Mouse (Mus musculus): ENCODE data around the gene Vinac1. TPM values are rescaled to one million over a fixed set of nuclear protein-coding genes. Genes with fewer than 3 reads are reported as not detected.
A peak's percentile ranks its signal among the peaks of the same experiment; 100 is the strongest.

The Vinac1 gene
- polyA plus RNA-seq, 1 experiment, result 0.03 TPM

GRCm38 (mm10) chr2:129057920-129058361, 10.0 kb upstream of the Vinac1 start:
- Histone ChIP-seq H3K36me3 (ENCODE audit: control insufficient read depth, insufficient read depth, low read length) (no peaks in the 10 kb centered on the region), H3K4me1 (ENCODE audit: control insufficient read depth, insufficient read depth, low read length) (no peaks in the 10 kb centered on the region), H3K27me3 (replicated peaks; ENCODE audit: control insufficient read depth, insufficient read depth, low read length) (no peaks in the 10 kb centered on the region), H3K4me3 (ENCODE audit: insufficient read depth, low read depth, low read length) (no peak overlapping the region), H3K27ac (ENCODE audit: insufficient read depth, low read depth, low read length) (no peak overlapping the region)
- no peak for DNase-seq
- TF ChIP-seq POLR2A (IDR thresholded peaks at IDR 0.05; ENCODE audit: low read depth, low read length) (no peak), CTCF (conservative IDR thresholded peaks at IDR 0.05; ENCODE audit: insufficient read depth, insufficient read length, low read depth, low read length) (no peak)
- WGBS, result 85% methylated on average over 6 of the region's 6 CpGs

GRCm38 (mm10) chr2:129057256-129057655, 9.3 kb upstream of the Vinac1 start:
- Histone ChIP-seq H3K4me1 (ENCODE audit: control insufficient read depth, insufficient read depth, low read length) (no peaks in the 10 kb centered on the region), H3K27me3 (replicated peaks; ENCODE audit: control insufficient read depth, insufficient read depth, low read length) (no peaks in the 10 kb centered on the region), H3K36me3 (ENCODE audit: control insufficient read depth, insufficient read depth, low read length) (no peaks in the 10 kb centered on the region), H3K4me3 (ENCODE audit: insufficient read depth, low read depth, low read length) (no peak overlapping the region), H3K27ac (ENCODE audit: insufficient read depth, low read depth, low read length) (no peak overlapping the region)
- DNase-seq, result no peak
- WGBS, result 94% methylated on average over 8 of the region's 8 CpGs
- TF ChIP-seq CTCF (conservative IDR thresholded peaks at IDR 0.05; ENCODE audit: insufficient read depth, insufficient read length, low read depth, low read length) (no peak), POLR2A (IDR thresholded peaks at IDR 0.05; ENCODE audit: low read depth, low read length) (no peak)

- TF ChIP-seq CTCF (conservative IDR thresholded peaks at IDR 0.05; ENCODE audit: insufficient read depth, insufficient read length, low read depth, low read length) (peak; percentile 56), POLR2A (IDR thresholded peaks at IDR 0.05; ENCODE audit: low read depth, low read length) (no peak)
- Histone ChIP-seq H3K27me3 (replicated peaks; ENCODE audit: control insufficient read depth, insufficient read depth, low read length) (no peaks in the 10 kb centered on the region), H3K36me3 (ENCODE audit: control insufficient read depth, insufficient read depth, low read length) (no peaks in the 10 kb centered on the region), H3K4me1 (ENCODE audit: control insufficient read depth, insufficient read depth, low read length) (no peaks in the 10 kb centered on the region), H3K4me3 (ENCODE audit: insufficient read depth, low read depth, low read length) (no peak overlapping the region), H3K27ac (ENCODE audit: insufficient read depth, low read depth, low read length) (no peak overlapping the region)
- 68% methylated on average over 9 of the region's 9 CpGs for WGBS
- peak; percentile 26 for DNase-seq
Observed at GRCm38 (mm10) chr2:129056597-129056996, 8.6 kb upstream of the Vinac1 start.

GRCm38 (mm10) chr2:129055741-129056140, 7.8 kb upstream of the Vinac1 start:
- H3K27me3 ChIP-seq (replicated peaks; ENCODE audit: control insufficient read depth, insufficient read depth, low read length), result no peaks in the 10 kb centered on the region
- H3K27ac ChIP-seq (ENCODE audit: insufficient read depth, low read depth, low read length), result no peak overlapping the region
- H3K36me3 ChIP-seq (ENCODE audit: control insufficient read depth, insufficient read depth, low read length), result no peaks in the 10 kb centered on the region
- no peak for TF ChIP-seq POLR2A (IDR thresholded peaks at IDR 0.05; ENCODE audit: low read depth, low read length)
- no peak for TF ChIP-seq CTCF (conservative IDR thresholded peaks at IDR 0.05; ENCODE audit: insufficient read depth, insufficient read length, low read depth, low read length)
- H3K4me3 ChIP-seq (ENCODE audit: insufficient read depth, low read depth, low read length), result no peak overlapping the region
- DNase-seq, result no peak
- H3K4me1 ChIP-seq (ENCODE audit: control insufficient read depth, insufficient read depth, low read length), result no peaks in the 10 kb centered on the region
- 79% methylated on average over 6 of the region's 6 CpGs for WGBS

- H3K4me1 ChIP-seq (ENCODE audit: control insufficient read depth, insufficient read depth, low read length), result no peaks in the 10 kb centered on the region
- WGBS, result 34% methylated on average over 4 of the region's 4 CpGs
Observed at GRCm38 (mm10) chr2:129052451-129052983, 4.5 kb upstream of the Vinac1 start.

DNA sequence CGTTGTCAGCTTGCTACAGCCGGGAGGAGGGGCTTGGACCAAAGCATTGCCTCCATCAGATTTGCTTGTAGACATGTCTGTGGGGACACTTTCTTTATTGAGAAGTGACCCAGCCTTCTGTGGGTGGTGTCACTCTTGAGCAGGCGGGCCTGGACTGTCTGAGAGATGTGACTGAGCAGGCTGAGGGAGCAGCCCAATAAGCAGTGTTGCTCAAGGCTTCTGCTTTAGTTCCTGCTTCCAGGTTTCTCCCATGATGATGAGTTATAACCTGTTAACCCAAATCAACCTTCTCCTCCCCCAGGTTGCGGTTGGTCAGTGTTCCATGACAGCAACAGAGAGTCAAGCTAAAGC, 1.2 kb downstream of the Vinac1 start:
- peaks cover 3% of the 10 kb centered on the region; the same call in 1 of the 2 replicates for H3K4me1 ChIP-seq (ENCODE audit: control insufficient read depth, insufficient read depth, low read length)
- TF ChIP-seq CTCF (conservative IDR thresholded peaks at IDR 0.05; ENCODE audit: insufficient read depth, insufficient read length, low read depth, low read length) (no peak), POLR2A (IDR thresholded peaks at IDR 0.05; ENCODE audit: low read depth, low read length) (no peak)
- WGBS, result 55% methylated on average over 4 of the region's 4 CpGs
- no peak for DNase-seq
- no peaks in the 10 kb centered on the region for H3K27me3 ChIP-seq (replicated peaks; ENCODE audit: control insufficient read depth, insufficient read depth, low read length)
- H3K36me3 ChIP-seq (ENCODE audit: control insufficient read depth, insufficient read depth, low read length), result no peaks in the 10 kb centered on the region
- H3K27ac ChIP-seq (ENCODE audit: insufficient read depth, low read depth, low read length), result no peak overlapping the region
- H3K4me3 ChIP-seq (ENCODE audit: insufficient read depth, low read depth, low read length), result no peak overlapping the region

More at GRCm38 (mm10) chr2:129052451-129052983, 4.5 kb upstream of the Vinac1 start:
- no peak overlapping the region for H3K4me3 ChIP-seq (ENCODE audit: insufficient read depth, low read depth, low read length)
- no peak for TF ChIP-seq CTCF (conservative IDR thresholded peaks at IDR 0.05; ENCODE audit: insufficient read depth, insufficient read length, low read depth, low read length)
- H3K27ac ChIP-seq (ENCODE audit: insufficient read depth, low read depth, low read length), result no peak overlapping the region
- H3K27me3 ChIP-seq (replicated peaks; ENCODE audit: control insufficient read depth, insufficient read depth, low read length), result no peaks in the 10 kb centered on the region
- H3K36me3 ChIP-seq (ENCODE audit: control insufficient read depth, insufficient read depth, low read length), result no peaks in the 10 kb centered on the region
- DNase-seq, result no peak

GRCm38 (mm10) chr2:129046172-129046845, 1.7 kb downstream of the Vinac1 start:
- H3K36me3 ChIP-seq (ENCODE audit: control insufficient read depth, insufficient read depth, low read length), result no peaks in the 10 kb centered on the region
- TF ChIP-seq CTCF (conservative IDR thresholded peaks at IDR 0.05; ENCODE audit: insufficient read depth, insufficient read length, low read depth, low read length), result no peak
- TF ChIP-seq POLR2A (IDR thresholded peaks at IDR 0.05; ENCODE audit: low read depth, low read length), result no peak
- 40% methylated on average over 6 of the region's 6 CpGs for WGBS
- H3K27me3 ChIP-seq (replicated peaks; ENCODE audit: control insufficient read depth, insufficient read depth, low read length), result no peaks in the 10 kb centered on the region
- no peak overlapping the region for H3K27ac ChIP-seq (ENCODE audit: insufficient read depth, low read depth, low read length)
- no peak overlapping the region for H3K4me3 ChIP-seq (ENCODE audit: insufficient read depth, low read depth, low read length)
- H3K4me1 ChIP-seq (ENCODE audit: control insufficient read depth, insufficient read depth, low read length), result peaks cover 3% of the 10 kb centered on the region; the same call in 1 of the 2 replicates
- peak; percentile 16 for DNase-seq

All from kidney, adult 2 months (tissue).